Mouse (Mus musculus) thymus, postnatal 14 days (tissue): Measurements from ENCODE around the gene Cfap74.
"Not testable (repeated sequence)": the region's sequence is repeated elsewhere in the genome, so short reads cannot be mapped to it uniquely, and the experiment has no call there.

ENCODE experiments used
- DNase-seq: peaks from one replicate; pipeline ENCODE4 v3.0.0; 2021

Cfap74 gene

GRCm38 (mm10) chr4:155470263-155470953, 61.4 kb downstream of the Cfap74 start:
- DNase-seq: no peak

- no peak for DNase-seq
Measured at GRCm38 (mm10) chr4:155470997-155471396, 62.0 kb downstream of the Cfap74 start.

DNA sequence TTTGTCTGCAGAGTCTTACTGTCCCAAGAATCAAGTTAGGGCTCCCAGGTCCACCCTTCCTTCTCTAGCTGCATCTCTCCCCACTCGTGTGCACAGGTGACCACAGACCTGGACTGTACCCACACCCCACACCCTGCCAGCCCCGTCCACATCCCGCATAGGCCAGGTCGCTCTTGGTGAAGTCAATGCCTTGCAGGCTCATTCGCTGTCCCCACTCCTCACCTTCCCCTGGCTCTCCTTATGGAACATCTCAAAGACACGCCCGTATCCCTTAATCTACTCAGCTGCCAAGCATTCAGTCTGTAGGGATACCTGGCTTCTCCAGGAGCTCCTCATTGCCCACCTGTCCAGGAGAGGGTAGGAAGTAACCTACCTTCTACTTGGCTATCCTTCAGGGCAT, 62.4 kb downstream of the Cfap74 start:
- DNase-seq: no peak

DNA sequence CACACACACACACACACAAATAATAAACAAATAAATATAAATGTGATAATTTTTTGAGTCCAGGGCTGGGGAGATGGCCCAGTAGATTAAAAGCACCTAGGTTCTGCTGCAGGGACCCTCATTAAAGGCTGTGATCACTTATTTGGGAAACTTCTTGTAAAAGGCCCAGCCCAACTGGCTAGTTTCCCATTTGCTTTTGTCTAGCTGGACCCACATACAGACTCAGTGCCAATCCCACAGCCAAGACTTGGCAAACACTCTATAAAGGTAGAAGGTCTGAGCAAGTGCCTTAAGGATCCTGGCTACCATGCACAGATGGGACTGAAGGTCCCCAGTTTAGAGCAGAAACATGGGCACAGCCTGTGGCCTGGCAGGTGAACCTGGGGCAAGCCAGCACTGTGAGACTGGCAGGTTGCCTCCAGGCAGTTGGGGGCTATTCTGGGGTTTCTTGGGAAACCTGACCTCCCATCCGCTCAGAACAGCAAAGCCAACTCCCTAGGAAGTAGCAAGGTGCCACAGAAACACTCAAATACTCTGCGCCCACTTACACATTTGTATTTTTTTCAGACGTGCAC, 63.8 kb downstream of the Cfap74 start:
- no peak for DNase-seq

GRCm38 (mm10) chr4:155473319-155473718, 64.3 kb downstream of the Cfap74 start:
- DNase-seq: no peak

DNA sequence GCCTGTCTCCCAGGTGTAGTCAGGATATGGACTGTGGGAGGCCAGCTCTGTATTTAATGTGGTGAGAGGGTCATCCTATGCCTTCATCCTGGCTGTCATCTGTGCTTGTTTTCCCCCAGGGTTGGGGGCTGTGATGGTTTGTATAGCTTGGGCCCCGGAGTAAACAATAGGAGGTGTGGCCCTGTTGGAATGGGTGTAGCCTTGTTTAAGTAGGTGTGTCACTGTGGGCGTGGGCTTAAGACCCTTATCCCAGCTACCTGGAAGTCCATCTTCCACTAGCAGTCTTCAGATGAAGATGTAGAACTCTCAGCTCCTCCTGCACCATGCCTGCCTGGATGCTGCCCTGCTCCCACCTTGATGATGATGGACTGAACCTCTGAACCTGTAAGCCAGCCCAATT, 64.8 kb downstream of the Cfap74 start:
- DNase-seq: not testable (repeated sequence)

DNA sequence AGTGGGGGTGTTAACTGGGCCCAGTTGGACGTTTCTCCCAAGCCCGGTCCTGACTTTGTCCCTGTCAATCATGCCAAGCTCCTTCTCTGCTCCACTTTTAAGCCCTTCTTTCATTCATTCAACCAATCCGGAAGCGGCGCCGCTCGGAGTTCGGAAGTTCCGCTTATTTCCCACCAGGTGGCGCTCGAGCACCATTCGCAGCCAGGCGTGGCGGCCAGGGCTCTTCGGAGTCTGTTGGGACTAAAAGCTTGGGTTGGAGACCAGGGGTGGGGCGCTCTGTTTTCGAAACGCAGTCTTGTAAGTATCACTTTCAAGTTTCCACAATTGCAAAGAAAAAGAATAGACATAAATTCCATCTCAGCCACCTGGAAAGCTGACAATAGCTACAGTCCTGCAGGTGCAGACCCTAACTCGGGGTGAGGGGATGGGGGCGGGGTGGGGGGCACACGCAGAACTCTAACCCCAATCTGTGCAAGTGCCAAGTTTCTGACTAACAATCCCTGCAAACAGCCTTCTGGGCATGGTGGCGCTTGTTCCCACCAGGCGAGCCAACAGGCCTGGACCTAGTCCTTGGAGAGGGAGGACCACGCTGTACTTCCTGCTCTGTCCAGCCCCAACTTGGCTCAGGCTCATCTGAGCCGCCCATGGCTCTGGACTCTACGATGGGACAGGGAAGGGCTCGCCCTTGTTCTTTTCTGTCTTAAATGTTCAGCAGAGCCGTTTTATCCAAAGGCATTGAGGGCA, 72.6 kb downstream of the Cfap74 start:
- peak; percentile 84 for DNase-seq

- DNase-seq: no peak
Measured at GRCm38 (mm10) chr4:155482125-155482480, 73.1 kb downstream of the Cfap74 start.

DNA sequence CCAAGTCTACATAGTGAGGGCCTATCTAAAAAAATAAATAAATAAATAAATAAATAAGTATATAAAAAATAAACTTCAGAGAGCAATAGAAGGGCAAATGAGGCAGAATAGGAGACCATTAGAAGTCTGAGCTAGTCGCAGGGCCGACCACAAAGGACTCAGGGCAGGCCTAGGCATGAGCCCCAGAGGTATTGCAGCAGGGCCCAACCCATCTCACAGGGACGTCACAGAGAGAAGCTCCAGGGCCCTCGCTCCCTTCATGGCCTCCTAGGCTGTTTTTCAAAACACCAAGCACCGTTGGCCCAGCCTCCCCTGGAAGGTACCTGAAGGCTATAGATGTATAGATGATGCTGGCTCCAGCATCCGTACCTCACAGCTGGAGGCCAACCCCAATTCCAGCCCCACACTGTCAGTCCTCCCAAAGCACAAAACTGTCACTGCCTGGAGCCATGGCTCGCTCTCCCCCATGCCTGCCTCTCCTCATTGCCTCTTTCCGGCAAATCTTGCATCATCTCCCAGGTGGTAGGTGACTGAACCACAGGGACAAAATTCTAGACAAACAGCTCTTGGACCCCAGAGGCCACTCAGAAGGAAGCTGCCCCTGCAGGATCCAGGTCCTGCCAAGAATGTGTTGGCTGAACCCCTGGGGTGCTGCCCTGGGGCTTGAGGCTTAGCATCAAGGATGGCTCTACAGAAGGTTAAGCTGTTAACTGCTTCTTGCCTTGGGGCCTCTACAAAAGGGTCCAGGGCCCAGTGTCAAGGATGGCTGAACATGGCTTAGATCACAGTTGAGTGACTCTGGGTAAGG, 73.9 kb downstream of the Cfap74 start:
- no peak for DNase-seq

DNA sequence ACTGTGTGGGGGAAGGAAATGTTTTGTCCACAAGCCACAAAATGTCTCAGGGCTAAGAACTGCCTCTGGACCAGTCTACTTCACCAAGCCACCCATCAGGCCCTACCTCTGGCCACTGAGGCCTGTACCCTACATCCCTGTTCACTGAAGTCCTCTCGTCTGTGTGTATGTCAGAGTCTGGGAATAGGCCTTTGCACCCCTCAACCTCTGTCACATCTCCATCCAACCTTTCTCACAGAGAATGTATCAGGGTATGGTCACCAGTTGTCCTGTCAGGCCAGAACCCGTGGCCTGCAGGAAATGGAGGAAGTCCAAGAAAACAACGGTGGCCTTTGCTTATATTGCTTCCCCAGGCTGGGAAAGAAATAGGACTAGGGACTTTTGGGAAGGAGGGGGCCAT, 76.5 kb downstream of the Cfap74 start:
- no peak for DNase-seq

- DNase-seq: no peak
Measured at GRCm38 (mm10) chr4:155487746-155488145, 78.8 kb downstream of the Cfap74 start.

DNA sequence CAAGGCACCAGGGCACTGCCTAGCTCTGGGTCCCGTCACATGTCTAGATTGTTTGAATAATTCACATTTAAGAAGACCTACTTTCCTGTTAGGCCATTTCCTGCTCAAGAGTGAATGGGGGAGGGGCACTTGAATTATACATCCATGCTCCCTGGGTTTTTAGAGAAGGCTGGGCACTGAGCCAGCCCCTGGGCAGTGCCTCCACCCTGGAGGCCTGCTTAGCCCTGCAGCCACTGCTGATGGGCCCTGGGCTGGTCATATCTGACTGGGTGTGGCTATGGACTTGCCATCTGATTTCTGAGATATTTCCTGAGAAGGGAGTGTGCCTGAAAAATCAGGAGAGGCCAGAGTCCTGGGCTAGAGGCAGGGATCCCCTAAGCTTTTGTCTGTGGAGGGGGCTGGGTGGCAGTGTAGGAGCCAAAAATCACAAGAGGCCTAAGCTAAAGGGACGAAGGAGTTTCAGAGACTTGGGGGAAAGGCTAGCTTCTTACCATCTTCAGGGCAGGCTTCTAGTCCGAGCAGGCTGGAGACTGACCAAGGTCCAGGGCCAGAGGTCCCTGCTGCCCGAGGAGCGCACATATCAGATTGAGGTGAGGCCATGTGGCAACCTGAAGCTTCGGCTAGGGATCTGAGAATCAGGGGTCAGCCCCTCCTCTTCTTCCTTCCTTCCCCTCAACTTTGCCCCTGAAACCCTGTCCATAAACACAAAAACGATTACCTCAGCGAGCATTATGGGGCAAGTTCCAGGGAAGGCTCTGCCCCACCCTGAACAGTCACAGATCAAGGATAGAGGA, 79.4 kb downstream of the Cfap74 start:
- no peak for DNase-seq

DNA sequence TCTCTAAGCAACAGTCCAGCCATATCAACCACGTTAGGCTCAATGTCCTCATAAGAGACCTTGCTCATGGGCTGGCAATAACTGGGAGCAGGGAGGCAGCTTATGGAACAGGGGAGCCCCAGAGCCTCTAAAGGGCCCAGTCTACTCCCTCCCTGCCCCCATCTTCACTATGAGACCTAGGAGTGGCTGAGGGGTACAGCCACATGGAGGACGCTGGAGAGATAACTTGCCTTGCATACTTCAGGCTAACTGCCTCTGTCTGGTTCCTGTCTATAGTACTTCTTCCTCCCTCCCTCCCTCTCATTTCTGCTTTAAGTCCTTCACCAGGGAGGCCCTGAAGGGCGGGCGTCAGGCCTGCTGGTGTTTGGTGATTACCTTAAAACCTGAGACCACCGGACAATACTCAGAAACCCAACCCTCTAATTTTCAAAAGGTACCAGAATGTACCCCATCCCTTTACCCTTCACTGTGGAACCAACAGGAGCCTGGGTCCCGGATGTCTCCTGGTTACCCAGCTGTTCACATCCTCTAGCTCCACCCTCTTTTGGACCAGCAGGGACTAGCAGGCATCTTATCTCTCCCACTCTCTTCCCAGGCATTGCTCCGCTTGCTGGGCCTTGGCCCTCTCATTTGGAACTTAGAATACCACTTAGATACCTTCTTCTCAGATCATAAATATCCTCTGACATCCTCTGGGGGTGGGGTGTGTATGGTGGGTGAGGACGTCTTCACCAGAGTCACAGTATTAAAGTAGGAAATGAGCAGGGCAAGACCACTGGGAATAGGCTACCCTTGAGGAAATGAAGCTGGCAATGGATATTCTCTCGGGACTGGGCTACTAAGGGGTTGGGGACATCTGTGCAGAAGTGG, 80.3 kb downstream of the Cfap74 start:
- DNase-seq: no peak

DNA sequence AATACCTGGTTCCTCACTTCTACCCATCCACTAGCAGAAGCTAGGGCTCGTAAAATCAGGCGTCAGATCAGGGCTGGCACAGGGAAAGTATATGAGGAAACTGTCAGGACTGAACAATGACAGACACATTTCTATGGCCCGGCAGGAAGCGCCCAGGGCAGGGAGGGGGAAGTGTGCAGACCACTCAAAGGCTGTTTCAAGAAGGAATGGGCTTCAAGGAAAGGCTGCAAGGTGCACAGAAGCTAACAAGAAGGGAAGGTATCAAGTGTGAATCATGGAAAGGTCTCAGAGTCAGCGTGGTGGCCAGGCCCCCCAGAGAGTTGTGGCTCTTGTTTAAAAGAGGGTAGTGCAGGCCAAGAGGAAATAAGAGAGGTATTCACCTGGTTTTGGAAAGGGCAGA, 81.5 kb downstream of the Cfap74 start:
- DNase-seq: no peak

DNA sequence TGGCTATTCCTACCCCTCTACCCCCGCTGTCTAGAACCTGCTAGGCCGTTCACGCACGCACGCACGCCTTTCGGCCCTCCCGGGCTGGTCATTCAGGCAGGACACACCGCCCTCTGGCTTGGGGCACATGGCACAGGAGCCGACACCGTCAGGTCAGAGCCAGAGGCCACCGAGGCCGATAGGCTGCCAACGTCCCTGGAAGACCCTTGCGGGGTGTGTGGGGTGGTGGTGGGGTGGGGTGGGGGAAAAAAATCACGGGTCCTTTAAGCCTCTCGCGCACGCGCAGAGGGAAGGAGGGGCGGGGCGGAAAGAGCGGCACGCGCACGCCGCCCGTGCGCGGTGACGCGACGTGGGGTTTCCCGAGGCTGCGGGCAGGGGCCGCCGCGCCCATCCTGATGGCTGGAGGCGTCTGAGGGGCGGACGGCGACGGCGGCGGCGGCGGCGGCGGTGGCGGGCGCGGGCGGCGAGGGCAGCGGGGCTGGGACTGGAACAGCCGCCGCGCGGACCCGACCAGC, 82.1 kb downstream of the Cfap74 start, which contains the start of gene Gnb1:
Gnb1 (plus strand) TSS at position 372 of the 515 bp plus-strand sequence.
- DNase-seq: peak; percentile 97

DNA sequence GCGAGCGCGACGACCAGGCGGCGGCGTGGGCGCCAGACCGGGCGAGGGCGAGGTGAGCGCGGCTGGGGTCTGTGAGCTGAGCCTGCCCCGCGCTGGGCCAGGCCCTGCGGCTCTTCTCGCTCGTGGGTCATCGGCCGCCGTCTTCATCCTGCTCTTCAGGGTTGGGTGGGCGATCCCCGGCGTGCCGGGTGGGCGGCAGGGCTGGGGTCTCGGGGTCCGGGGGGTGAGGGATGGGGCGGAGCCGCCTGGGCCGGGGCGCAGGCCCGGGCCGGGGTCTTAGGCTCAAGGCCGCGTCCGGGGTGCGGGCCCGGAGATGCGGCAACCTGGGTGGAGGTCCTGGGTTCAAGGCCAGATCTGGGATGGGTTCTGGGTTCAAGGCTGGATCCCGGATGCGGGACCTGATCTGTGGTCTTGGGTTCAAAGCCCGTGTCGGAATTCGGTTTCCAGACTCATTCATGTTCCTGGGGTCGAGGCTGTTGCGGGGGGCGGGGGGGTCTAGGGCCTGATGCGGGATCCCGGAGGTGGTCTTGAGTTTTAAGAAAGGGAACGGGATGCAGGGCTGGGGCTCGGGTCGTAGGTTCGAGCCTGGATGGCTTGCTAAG, 82.6 kb downstream of the Cfap74 start:
- no peak for DNase-seq

DNA sequence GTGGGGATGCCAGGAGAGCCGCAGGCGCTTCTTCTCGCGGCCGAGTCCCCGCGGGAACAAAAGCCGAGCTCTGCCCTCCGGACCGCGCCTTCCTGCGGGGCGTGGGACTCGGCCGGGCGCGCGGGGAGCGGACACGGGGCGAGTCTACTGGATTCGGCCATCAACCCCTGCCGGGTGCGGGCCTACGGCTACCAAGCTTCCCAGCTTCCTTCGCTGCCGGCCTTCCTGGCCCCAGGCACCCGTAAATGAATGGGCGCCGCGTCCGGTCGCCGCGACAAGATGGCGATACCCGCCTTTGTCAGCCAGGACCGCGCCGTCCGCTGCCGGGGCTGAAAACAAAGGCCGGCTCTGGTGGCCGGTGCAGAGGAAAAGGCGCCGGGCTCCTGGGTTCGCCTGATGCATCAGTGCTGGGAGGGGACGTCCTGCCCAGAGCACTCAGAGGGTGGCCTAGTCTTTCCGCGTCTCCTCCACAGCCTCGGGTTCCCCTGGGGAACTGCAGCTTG, 83.2 kb downstream of the Cfap74 start:
- peak; percentile 59 for DNase-seq

- no peak for DNase-seq
Measured at GRCm38 (mm10) chr4:155494891-155495290, 85.9 kb downstream of the Cfap74 start.

DNA sequence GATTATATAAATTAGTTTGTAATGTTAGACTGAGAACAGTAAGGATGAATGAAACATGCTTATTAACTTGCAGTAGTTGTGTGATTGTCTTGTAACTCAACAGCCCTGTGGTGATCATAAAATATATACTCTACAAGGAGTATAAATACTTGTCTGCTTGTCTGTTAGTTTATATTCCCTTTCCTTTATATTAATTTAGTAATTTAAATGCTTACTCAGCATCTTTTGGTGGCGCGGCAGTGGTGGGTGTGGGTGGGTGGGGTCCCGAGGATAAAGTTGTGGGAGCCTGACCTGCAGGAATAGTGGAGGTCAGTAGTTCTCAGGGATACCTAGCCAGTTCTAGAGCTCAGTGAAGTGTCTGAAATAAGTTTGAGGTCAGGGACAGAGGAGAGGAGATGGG, 89.0 kb downstream of the Cfap74 start:
- no peak for DNase-seq

DNA sequence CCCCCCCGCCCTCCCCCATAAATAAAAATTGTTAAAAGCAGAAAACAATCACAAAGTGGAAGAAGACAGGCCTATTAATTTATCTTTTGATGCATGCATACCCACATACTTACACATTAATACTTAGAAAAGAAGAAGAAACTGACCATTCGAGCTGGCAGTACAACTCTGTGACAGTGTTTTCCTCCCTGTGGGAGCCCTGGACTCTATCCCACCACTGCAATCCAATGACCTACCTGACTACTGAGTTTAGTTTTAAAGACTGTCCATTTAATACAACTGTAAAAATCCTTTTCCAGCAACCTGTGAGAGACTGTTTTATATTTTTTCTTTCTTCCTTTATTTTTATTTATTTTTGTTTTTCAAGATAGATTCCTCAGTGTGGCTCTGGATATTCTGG, 92.1 kb downstream of the Cfap74 start:
- no peak for DNase-seq

DNA sequence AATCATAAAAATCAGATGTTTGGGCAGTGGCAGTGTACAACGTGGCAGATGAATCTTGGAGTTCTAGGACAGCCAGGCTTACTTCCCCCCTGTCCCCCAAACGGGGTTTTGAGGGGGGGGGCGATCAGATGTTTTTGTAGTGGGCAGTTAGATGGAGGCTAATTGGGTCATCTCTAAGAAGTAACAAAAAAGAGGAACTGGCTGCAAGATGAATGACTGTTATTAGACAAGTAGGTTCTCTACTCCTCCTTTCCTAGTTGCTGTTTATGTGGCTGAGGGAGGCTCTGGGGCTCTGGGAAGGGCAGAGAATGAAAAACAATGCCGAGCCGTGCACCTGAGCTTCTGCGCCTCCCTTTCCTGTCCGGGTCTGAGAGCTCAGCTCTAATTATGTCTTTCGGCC, 96.1 kb downstream of the Cfap74 start:
- DNase-seq: no peak
